Mouse (Mus musculus): ENCODE results near the gene Pir.

GRCm38 (mm10) chrX:164269285-164269761, at the start of gene Pir:
- TF ChIP-seq CHD2 (IDR thresholded peaks at IDR 0.05; ENCODE audit: low read depth, low read length) (no peak), ZNF384 (IDR thresholded peaks at IDR 0.05; ENCODE audit: low read depth, low read length) (no peak), MAFK (IDR thresholded peaks at IDR 0.05; ENCODE audit: insufficient read depth, low read depth, low read length) (peak; percentile 95)
